Mouse (Mus musculus) MEL (cell line): ENCODE measurements around the gene Zfp281. TPM values are rescaled to one million over a fixed set of nuclear protein-coding genes. Genes with fewer than 3 reads are reported as not detected.
A peak's percentile ranks its signal among the peaks of the same experiment; 100 is the strongest.

Experiments used
- DNase-seq: peaks from one replicate; pipeline ENCODE4 v3.0.0; 2011; ENCODE audit warnings: low read depth, low spot score
- H3K27ac ChIP-seq: 2 replicates; pipeline ENCODE4 v1.5.1; 2012; ENCODE audit warnings: low read depth, mild to moderate bottlenecking, control low read depth, low read length, moderate library complexity; ENCODE audit not compliant: control insufficient read depth
- H3K27me3 ChIP-seq, 2 experiments: fragments of 150-350 bp in 1 of 2; sonication (generic) in 1 of 2; 2 replicates each; pipeline ENCODE4 v1.6.1; 2012; ENCODE audit warnings: low read length in 2 of 2, mild to moderate bottlenecking in 2 of 2, improper control_type of control experiment in 1 of 2, moderate library complexity in 1 of 2; ENCODE audit not compliant: insufficient read depth in 2 of 2, control insufficient read depth in 1 of 2
- H3K36me3 ChIP-seq, 2 experiments: 2 replicates each; pipeline ENCODE4 v1.6.1; 2012 to 2014; ENCODE audit warnings: low read length in 2 of 2, improper control_type of control experiment in 1 of 2, inconsistent platforms in 1 of 2, mild to moderate bottlenecking in 1 of 2; ENCODE audit not compliant: insufficient read depth in 2 of 2, control insufficient read depth in 1 of 2
- H3K4me1 ChIP-seq, 2 experiments: fragments of 150-350 bp in 1 of 2; sonication (generic) in 1 of 2; 2 replicates each; pipeline ENCODE4 v1.6.1; 2012; ENCODE audit warnings: low read length in 2 of 2, improper control_type of control experiment in 1 of 2, mild to moderate bottlenecking in 1 of 2; ENCODE audit not compliant: insufficient read depth in 2 of 2, control insufficient read depth in 1 of 2
- H3K4me3 ChIP-seq, 2 experiments: fragments of 150-350 bp in 1 of 2; sonication (generic) in 1 of 2; 2 replicates each; pipeline ENCODE4 v1.5.1; 2012; ENCODE audit warnings: low read depth in 2 of 2, low read length in 2 of 2, mild to moderate bottlenecking in 2 of 2, moderate library complexity in 2 of 2, control low read depth in 1 of 2, improper control_type of control experiment in 1 of 2; ENCODE audit not compliant: control insufficient read depth in 1 of 2, insufficient read depth in 1 of 2
- H3K79me2 ChIP-seq: 2 replicates; pipeline ENCODE4 v1.6.1; 2012; ENCODE audit warnings: mild to moderate bottlenecking, low read length, moderate library complexity; ENCODE audit not compliant: control insufficient read depth, poor library complexity, insufficient read depth
- H3K9ac ChIP-seq: 2 replicates; pipeline ENCODE4 v1.6.1; 2012; ENCODE audit warnings: low read depth, mild to moderate bottlenecking, control low read depth, low read length, moderate library complexity; ENCODE audit not compliant: control insufficient read depth, poor library complexity, severe bottlenecking
- H3K9me3 ChIP-seq: fragments of 150-350 bp; sonication (generic); replicated peaks from 2 replicates; pipeline ENCODE4 v1.6.1; 2012; ENCODE audit warnings: mild to moderate bottlenecking, low read length, improper control_type of control experiment, moderate library complexity; ENCODE audit not compliant: insufficient read depth
- BHLHE40 ChIP-seq: IDR thresholded peaks from 2 replicates; pipeline ENCODE4 v1.6.1; 2012; ENCODE audit warnings: low read depth, mild to moderate bottlenecking, inconsistent platforms, low read length, improper control_type of control experiment, borderline replicate concordance
- CTCF ChIP-seq, 3 experiments: IDR thresholded peaks in 2 of 3; conservative IDR thresholded peaks in 1 of 3; 2 replicates each; pipeline ENCODE4 v1.5.1; 2011 to 2012; ENCODE audit warnings: low read length in 3 of 3, low read depth in 2 of 3, mild to moderate bottlenecking in 2 of 3, improper control_type of control experiment in 1 of 3, inconsistent platforms in 1 of 3, mixed read lengths in 1 of 3, moderate library complexity in 1 of 3; ENCODE audit not compliant: control insufficient read depth in 1 of 3, insufficient read depth in 1 of 3, poor library complexity in 1 of 3, severe bottlenecking in 1 of 3
- EP300 ChIP-seq, 2 experiments: IDR thresholded peaks; 2 replicates each; pipeline ENCODE4 v1.6.1; 2011; ENCODE audit warnings: improper control_type of control experiment in 2 of 2, low read length in 2 of 2, low read depth in 1 of 2, mild to moderate bottlenecking in 1 of 2
- GABPA ChIP-seq: IDR thresholded peaks from 2 replicates; pipeline ENCODE4 v1.6.1; 2012; ENCODE audit warnings: low read depth, mild to moderate bottlenecking, inconsistent platforms, low read length, improper control_type of control experiment, moderate library complexity
- GATA1 ChIP-seq: IDR thresholded peaks from 2 replicates; pipeline ENCODE4 v1.6.1; 2011; ENCODE audit warnings: low read depth, low read length, improper control_type of control experiment
- HCFC1 ChIP-seq: IDR thresholded peaks from 2 replicates; pipeline ENCODE4 v1.6.1; 2012; ENCODE audit warnings: low read depth, mild to moderate bottlenecking, inconsistent platforms, low read length, improper control_type of control experiment, moderate library complexity
- JUND ChIP-seq: IDR thresholded peaks from 2 replicates; pipeline ENCODE4 v1.6.1; 2011; ENCODE audit warnings: low read depth, mild to moderate bottlenecking, improper control_type of control experiment, low read length
- KAT2A ChIP-seq: conservative IDR thresholded peaks from 2 replicates; pipeline ENCODE4 v1.6.1; 2012; ENCODE audit warnings: low read depth, low read length, improper control_type of control experiment, inconsistent platforms
- MAFK ChIP-seq: IDR thresholded peaks from 2 replicates; pipeline ENCODE4 v1.6.1; 2011; ENCODE audit warnings: low read depth, mild to moderate bottlenecking, low read length, improper control_type of control experiment, borderline replicate concordance
- MAX ChIP-seq: IDR thresholded peaks from 2 replicates; pipeline ENCODE4 v1.6.1; 2011; ENCODE audit warnings: low read length, improper control_type of control experiment
- MAZ ChIP-seq: IDR thresholded peaks from 2 replicates; pipeline ENCODE4 v1.6.1; 2012; ENCODE audit warnings: low read depth, mild to moderate bottlenecking, inconsistent platforms, low read length, improper control_type of control experiment
- MEF2A ChIP-seq: IDR thresholded peaks from 2 replicates; pipeline ENCODE4 v1.6.1; 2014; ENCODE audit warnings: low read depth, mild to moderate bottlenecking, inconsistent platforms, low read length, improper control_type of control experiment; ENCODE audit not compliant: poor library complexity, insufficient replicate concordance, severe bottlenecking; ENCODE audit errors: extremely low read depth
- MXI1 ChIP-seq: IDR thresholded peaks from 2 replicates; pipeline ENCODE4 v1.6.1; 2011; ENCODE audit warnings: mild to moderate bottlenecking, low read depth, low read length, improper control_type of control experiment
- MYB ChIP-seq: IDR thresholded peaks from 2 replicates; pipeline ENCODE4 v1.6.1; 2011; ENCODE audit warnings: mild to moderate bottlenecking, low read depth, low read length, improper control_type of control experiment
- MYC ChIP-seq: IDR thresholded peaks from 2 replicates; pipeline ENCODE4 v1.6.1; 2011; ENCODE audit warnings: low read depth, mild to moderate bottlenecking, low read length, improper control_type of control experiment, moderate library complexity
- NELFE ChIP-seq: IDR thresholded peaks from 2 replicates; pipeline ENCODE4 v1.6.1; 2011; ENCODE audit warnings: low read depth, low read length, improper control_type of control experiment
- POLR2AphosphoS2 ChIP-seq: IDR thresholded peaks from 2 replicates; pipeline ENCODE4 v1.6.1; 2011; ENCODE audit warnings: low read length, improper control_type of control experiment
- POLR2AphosphoS5 ChIP-seq: IDR thresholded peaks from 2 replicates; pipeline ENCODE4 v1.6.1; 2012; ENCODE audit warnings: low read depth, borderline replicate concordance, mild to moderate bottlenecking, inconsistent platforms, low read length, moderate library complexity, mixed read lengths
- RAD21 ChIP-seq: IDR thresholded peaks from 2 replicates; pipeline ENCODE4 v1.6.1; 2011; ENCODE audit warnings: mild to moderate bottlenecking, low read depth, low read length, improper control_type of control experiment
- SIN3A ChIP-seq: IDR thresholded peaks from 2 replicates; pipeline ENCODE4 v1.6.1; 2012; ENCODE audit warnings: low read length, improper control_type of control experiment, inconsistent platforms
- SMC3 ChIP-seq: IDR thresholded peaks from 2 replicates; pipeline ENCODE4 v1.6.1; 2011; ENCODE audit warnings: low read depth, low read length, improper control_type of control experiment
- TAL1 ChIP-seq: IDR thresholded peaks from 2 replicates; pipeline ENCODE4 v1.6.1; 2012; ENCODE audit warnings: mild to moderate bottlenecking, inconsistent platforms, low read length, moderate library complexity, mixed read lengths
- TBP ChIP-seq: IDR thresholded peaks from 2 replicates; pipeline ENCODE4 v1.8.0; 2011; ENCODE audit warnings: low read depth, low read length, improper control_type of control experiment
- UBTF ChIP-seq: IDR thresholded peaks from 2 replicates; pipeline ENCODE4 v1.6.1; 2012; ENCODE audit warnings: low read depth, mild to moderate bottlenecking, inconsistent platforms, low read length, improper control_type of control experiment, moderate library complexity, borderline replicate concordance; ENCODE audit not compliant: insufficient read depth
- USF1 ChIP-seq: IDR thresholded peaks from 2 replicates; pipeline ENCODE4 v1.6.1; 2014; ENCODE audit warnings: low read depth, mild to moderate bottlenecking, inconsistent platforms, low read length, improper control_type of control experiment, moderate library complexity
- ZC3H11A ChIP-seq: IDR thresholded peaks from 2 replicates; pipeline ENCODE4 v1.6.1; 2012; ENCODE audit warnings: low read depth, mild to moderate bottlenecking, inconsistent platforms, low read length, improper control_type of control experiment
- ZKSCAN1 ChIP-seq: IDR thresholded peaks from 2 replicates; pipeline ENCODE4 v1.6.1; 2012; ENCODE audit warnings: low read depth, mild to moderate bottlenecking, inconsistent platforms, low read length, improper control_type of control experiment, moderate library complexity
- ZMIZ1 ChIP-seq: IDR thresholded peaks from 2 replicates; pipeline ENCODE4 v1.6.1; 2012; ENCODE audit warnings: low read depth, mild to moderate bottlenecking, inconsistent platforms, low read length, improper control_type of control experiment, moderate library complexity
- ZNF384 ChIP-seq: IDR thresholded peaks from 2 replicates; pipeline ENCODE4 v1.6.1; 2012; ENCODE audit warnings: low read depth, mild to moderate bottlenecking, inconsistent platforms, low read length, improper control_type of control experiment
- polyA plus RNA-seq, 2 experiments: library from polyadenylated mRNA; stranded (reverse) in 1 of 2; unstranded in 1 of 2; fragments of >175 nt in 1 of 2; fragments of >200 nt in 1 of 2; gene quantifications; 2 replicates each; pipeline versions ENCODE4 v1.2.1 to v1.2.4; 2012; ENCODE audit warnings: low replicate concordance in 2 of 2, low read depth in 1 of 2; ENCODE audit not compliant: insufficient read length in 2 of 2, insufficient read depth in 1 of 2, missing spikeins in 1 of 2
- total RNA-seq: library from RNA; depleted of rRNA; stranded (reverse); fragments of 300-350 nt; gene quantifications from 2 replicates; pipeline ENCODE4 v1.2.3, GENCODE M21; 2012

The Zfp281 gene
- total and polyA plus RNA-seq, 3 experiments, result 10.5 to 12.4 TPM; not detected in 1

GRCm38 (mm10) chr1:136635644-136636043 is 10.9 kb downstream of the Zfp281 start (continued):
- no peak for TF ChIP-seq MEF2A
- no peak for TF ChIP-seq MAFK
- peak; percentile 74; the same call in 1 of the 2 replicates for TF ChIP-seq GATA1
- no peak for TF ChIP-seq MYC
- TF ChIP-seq SMC3, result no peak
- TF ChIP-seq POLR2AphosphoS2, result no peak
- no peak for TF ChIP-seq GABPA
- TF ChIP-seq MAZ, result no peak
- 0 out of 2 replicates have a peak, but pooled peaks have one; percentile 13 for TF ChIP-seq JUND
- no peak for TF ChIP-seq ZKSCAN1
- no peak for TF ChIP-seq BHLHE40
- peak; percentile 74; a peak in 3 of 4 replicates for TF ChIP-seq EP300 (IDR thresholded peaks at IDR 0.05; ENCODE audit: low read depth in 1 of 2, low read length in 2 of 2)
- TF ChIP-seq ZC3H11A, result no peak
- TF ChIP-seq POLR2AphosphoS5, result no peak
- no peak for TF ChIP-seq MXI1
- no peak for TF ChIP-seq UBTF

GRCm38 (mm10) chr1:136636946-136637345 is 12.2 kb downstream of the Zfp281 start:
- peaks cover 0 to 40% of the 10 kb centered on the region in 2 experiments; a peak in 2 of 4 replicates for H3K36me3 ChIP-seq
- DNase-seq, result no peak
- H3K9ac ChIP-seq, result no peak overlapping the region
- peaks cover 4% of the 10 kb centered on the region for H3K79me2 ChIP-seq
- H3K27me3 ChIP-seq, result no peaks in the 10 kb centered on the region
- no peak for TF ChIP-seq RAD21
- TF ChIP-seq MEF2A, result no peak
- TF ChIP-seq MXI1, result no peak
- no peak for TF ChIP-seq MYB
- no peak for TF ChIP-seq ZNF384
- no peak for TF ChIP-seq GABPA
- TF ChIP-seq NELFE, result no peak
- no peak for TF ChIP-seq USF1
- no peak for TF ChIP-seq SMC3
- no peak for TF ChIP-seq ZMIZ1
- TF ChIP-seq KAT2A, result no peak
- no peak for TF ChIP-seq MAX
- TF ChIP-seq UBTF, result no peak
- no peak for TF ChIP-seq CTCF (IDR thresholded peaks at IDR 0.05 in 2 of 3, conservative IDR thresholded peaks at IDR 0.05 in 1 of 3; ENCODE audit: control insufficient read depth in 1 of 3, insufficient read depth in 1 of 3, low read depth in 2 of 3, low read length in 3 of 3, poor library complexity in 1 of 3, severe bottlenecking in 1 of 3)
- no peak for TF ChIP-seq TAL1
- no peak for TF ChIP-seq HCFC1
- TF ChIP-seq POLR2AphosphoS2, result no peak
- TF ChIP-seq MYC, result no peak
- TF ChIP-seq TBP, result no peak
- no peak for TF ChIP-seq SIN3A
- H3K9me3 ChIP-seq, result no peaks in the 10 kb centered on the region
- no peak overlapping the region for H3K4me3 ChIP-seq
- no peak overlapping the region for H3K27ac ChIP-seq
- peaks cover 10 to 32% of the 10 kb centered on the region in 2 experiments for H3K4me1 ChIP-seq
